Mouse (Mus musculus) ES-CJ7 (cell line): ENCODE results near the gene Zkscan1.
"Not testable (repeated sequence)": the region's sequence is repeated elsewhere in the genome, so short reads cannot be mapped to it uniquely, and the experiment has no call there.

Experiments
- DNase-seq: peaks from one replicate; pipeline ENCODE4 v3.0.0; 2011; ENCODE audit warnings: low read depth, low spot score

Zkscan1 gene

GRCm38 (mm10) chr5:138084996-138085395 lies at the start of gene Zkscan1:
Gene Zkscan1 (plus strand): TSS chr5:138085084.
- peak; percentile 95 for DNase-seq

- not testable (repeated sequence) for DNase-seq
Measured at GRCm38 (mm10) chr5:138052894-138053293, 32.0 kb upstream of the Zkscan1 start, which contains the start of gene Smok3c. Gene Smok3c (plus strand): TSS chr5:138053194.

DNA sequence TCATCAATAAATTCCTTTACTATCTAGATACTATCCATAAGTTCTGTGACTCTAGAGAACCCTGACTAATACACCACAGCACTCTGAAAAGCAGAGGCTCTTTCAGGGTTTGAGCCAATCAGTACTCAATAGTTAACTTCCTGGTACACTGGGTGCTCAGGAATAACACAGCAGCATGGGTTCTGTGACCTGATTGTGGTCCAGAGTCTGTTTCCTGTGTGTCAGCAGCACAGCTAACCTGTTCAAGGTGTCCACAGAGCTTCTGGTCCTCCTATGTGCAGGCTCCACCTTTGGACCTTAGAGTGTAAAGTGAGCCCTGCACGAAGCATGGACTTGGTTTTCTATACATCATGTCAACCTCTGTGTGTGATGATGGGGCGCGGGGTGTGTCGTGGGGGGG lies 11.1 kb upstream of the Zkscan1 start:
- no peak for DNase-seq

- no peak for DNase-seq
Measured at GRCm38 (mm10) chr5:138075684-138076083, 9.2 kb upstream of the Zkscan1 start.

- no peak for DNase-seq
Measured at GRCm38 (mm10) chr5:138076148-138076547, 8.7 kb upstream of the Zkscan1 start.

GRCm38 (mm10) chr5:138080456-138080855 lies 4.4 kb upstream of the Zkscan1 start:
- DNase-seq: no peak

GRCm38 (mm10) chr5:138081446-138081845 lies 3.4 kb upstream of the Zkscan1 start:
- no peak for DNase-seq

DNA sequence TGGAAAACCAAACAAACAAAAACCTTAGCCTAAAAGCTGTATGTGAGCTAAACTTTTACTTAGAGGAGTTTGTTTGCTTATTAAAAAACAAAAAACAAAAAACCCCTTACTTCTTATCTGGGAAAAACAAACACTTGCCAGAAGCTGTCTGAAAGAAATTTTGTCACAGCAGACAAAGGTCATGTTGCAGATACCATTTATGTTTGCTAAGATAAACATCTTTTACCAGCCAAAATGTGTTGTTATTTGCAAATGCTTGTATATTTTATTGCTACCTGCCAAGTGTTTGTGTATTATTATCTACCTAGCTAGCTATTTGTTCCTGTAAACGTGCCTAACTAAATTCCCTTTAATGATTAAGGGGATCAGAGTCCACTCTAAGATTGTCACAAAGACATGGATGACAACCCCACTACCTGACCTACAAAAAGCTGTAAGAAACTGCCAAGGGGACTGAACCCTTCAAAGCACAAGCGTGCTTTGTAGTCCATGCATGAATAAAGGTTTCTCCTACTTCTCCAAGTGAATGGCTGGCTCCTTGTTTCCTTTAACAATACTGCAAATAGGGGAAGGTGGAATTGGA lies 1.5 kb upstream of the Zkscan1 start:
- no peak for DNase-seq

DNA sequence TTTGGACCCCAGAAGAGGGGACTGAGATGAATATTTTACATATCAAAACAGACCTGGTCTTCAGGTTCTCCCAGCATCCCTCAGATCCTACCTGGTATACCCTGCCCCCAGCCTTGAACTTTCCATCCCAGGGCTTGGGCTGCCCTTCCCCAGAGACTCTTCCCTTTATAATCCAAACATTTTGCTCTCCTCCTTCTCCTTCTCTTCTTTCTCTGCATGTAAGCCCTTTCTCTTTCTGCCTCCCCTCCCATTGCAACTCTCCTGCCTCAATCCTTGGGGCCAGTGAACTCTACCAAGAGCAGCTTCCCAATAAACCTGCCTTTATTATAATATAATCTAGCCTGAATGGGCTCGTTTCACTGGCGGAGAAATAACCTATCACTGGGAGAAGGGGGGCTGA lies 948 bp upstream of the Zkscan1 start:
- DNase-seq: no peak

GRCm38 (mm10) chr5:138084507-138084906 lies 377 bp upstream of the Zkscan1 start:
- DNase-seq: no peak

DNA sequence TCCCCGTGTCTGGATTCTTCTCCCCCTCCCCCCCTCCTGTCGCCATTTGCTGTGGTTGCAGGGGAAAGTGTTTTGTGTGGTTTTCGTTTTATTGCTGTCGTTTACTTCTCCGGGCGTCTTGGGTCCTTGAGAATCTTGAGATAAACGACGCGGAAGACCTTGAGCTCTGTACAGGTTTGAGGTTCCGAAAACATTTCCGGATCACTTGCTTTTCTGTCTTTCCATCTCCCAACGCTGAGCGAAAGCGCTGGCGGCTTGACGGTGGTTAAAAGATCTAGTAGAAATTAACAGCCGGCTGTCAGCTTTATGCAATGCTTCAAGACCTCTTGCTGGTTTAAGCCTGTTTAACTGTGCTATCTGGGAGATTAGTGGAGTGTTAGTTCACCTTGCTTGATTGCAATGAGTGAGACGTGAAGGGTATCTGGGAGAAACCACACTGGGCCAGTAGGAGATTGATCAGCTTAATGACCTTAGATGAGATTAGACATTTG lies 582 bp downstream of the Zkscan1 start:
- no peak for DNase-seq

- no peak for DNase-seq
Measured at GRCm38 (mm10) chr5:138086842-138087241, 2.0 kb downstream of the Zkscan1 start.

GRCm38 (mm10) chr5:138088366-138088765 lies 3.5 kb downstream of the Zkscan1 start:
- no peak for DNase-seq

DNA sequence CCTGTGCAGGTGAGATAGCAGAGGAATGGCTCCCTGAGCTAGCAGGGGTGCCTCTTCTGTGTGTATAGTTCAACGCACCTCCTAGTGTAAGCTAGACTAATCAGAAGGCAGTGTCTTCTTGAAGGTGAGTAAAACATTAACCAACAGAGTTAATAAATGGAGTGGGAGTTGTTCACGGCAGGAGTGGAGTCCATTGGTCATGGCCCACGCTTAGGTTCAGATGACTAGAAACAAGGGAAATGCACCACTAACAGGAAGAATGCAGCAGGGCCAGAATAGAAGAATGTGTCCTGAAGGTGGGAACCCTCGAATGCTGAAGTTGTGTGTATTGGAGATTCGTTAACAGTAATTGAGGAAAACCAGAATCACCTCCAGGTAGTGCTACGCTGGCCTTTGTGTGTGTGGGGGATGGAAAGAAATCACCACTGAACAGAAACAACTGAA lies 4.2 kb downstream of the Zkscan1 start:
- DNase-seq: no peak

DNA sequence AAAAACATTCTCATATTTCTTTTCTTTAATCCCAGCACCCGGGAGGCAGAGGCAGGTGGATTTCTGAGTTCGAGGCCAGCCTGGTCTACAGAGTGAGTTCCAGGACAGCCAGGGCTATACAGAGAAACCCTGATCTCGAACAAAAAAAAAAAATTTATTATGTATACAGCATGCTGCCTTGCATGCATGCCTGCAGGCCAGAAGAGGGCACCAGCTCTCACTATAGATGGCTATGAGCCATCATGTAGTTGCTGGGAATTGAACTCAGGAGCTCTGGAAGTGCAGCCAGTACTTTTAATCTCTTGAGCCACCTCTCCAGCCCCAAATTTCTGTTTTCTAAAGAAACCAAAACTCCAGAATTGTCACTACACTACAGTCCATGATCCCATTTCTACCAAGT lies 5.4 kb downstream of the Zkscan1 start:
- peak; percentile 63 for DNase-seq

GRCm38 (mm10) chr5:138090737-138091136 lies 5.9 kb downstream of the Zkscan1 start:
- peak; percentile 39 for DNase-seq

GRCm38 (mm10) chr5:138092771-138093170 lies 7.9 kb downstream of the Zkscan1 start:
- DNase-seq: no peak

DNA sequence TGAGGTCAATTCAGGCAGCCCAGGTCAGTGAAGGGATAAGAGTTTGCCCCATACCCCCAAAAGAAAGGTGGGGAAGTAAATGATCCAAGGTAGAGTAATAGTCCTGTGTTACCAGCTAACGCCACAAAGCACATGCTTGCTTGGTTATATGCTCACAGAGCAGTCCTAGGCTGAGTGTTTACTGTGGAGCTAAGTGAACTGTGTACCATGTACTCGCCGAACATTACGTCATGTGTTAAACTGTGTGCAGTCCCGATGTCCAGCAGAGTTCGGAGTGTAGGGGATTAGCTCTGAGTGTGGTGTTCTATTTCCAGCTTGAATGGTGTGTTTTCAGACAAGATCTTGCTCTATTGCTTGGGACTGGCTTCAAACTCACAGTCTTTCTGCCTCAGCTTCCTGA lies 9.6 kb downstream of the Zkscan1 start:
- no peak for DNase-seq

- no peak for DNase-seq
Measured at GRCm38 (mm10) chr5:138104976-138105375, 20.1 kb downstream of the Zkscan1 start.

- DNase-seq: no peak
Measured at GRCm38 (mm10) chr5:138107130-138107529, 22.2 kb downstream of the Zkscan1 start.

GRCm38 (mm10) chr5:138109847-138110396 lies 25.0 kb downstream of the Zkscan1 start:
- not testable (repeated sequence) for DNase-seq

GRCm38 (mm10) chr5:138116255-138117198 lies 31.6 kb downstream of the Zkscan1 start, which contains the start of gene Zscan21:
Gene Zscan21 (plus strand): TSS chr5:138116903.
- peak; percentile 90 for DNase-seq
